Mouse (Mus musculus) bone marrow, adult 2 months (tissue): ENCODE measurements around the gene Stk10.

Experiments
- CTCF ChIP-seq: fragments of 200-500 bp; IDR thresholded peaks from 2 replicates; pipeline ENCODE4 v1.5.1; 2011; ENCODE audit warnings: low read length, control low read depth; ENCODE audit not compliant: control insufficient read depth, insufficient read depth
- POLR2A ChIP-seq: fragments of 200-500 bp; IDR thresholded peaks from 2 replicates; pipeline ENCODE4 v1.6.1; 2011; ENCODE audit warnings: low read depth, mild to moderate bottlenecking, control low read depth, low read length, borderline replicate concordance; ENCODE audit not compliant: control insufficient read depth

GRCm38 (mm10) chr11:32601528-32602323, 68.6 kb downstream of the Stk10 start:
- TF ChIP-seq POLR2A (no peak), CTCF (no peak)
